Mouse (Mus musculus): ENCODE data around the gene Pabpc1l.

DNA sequence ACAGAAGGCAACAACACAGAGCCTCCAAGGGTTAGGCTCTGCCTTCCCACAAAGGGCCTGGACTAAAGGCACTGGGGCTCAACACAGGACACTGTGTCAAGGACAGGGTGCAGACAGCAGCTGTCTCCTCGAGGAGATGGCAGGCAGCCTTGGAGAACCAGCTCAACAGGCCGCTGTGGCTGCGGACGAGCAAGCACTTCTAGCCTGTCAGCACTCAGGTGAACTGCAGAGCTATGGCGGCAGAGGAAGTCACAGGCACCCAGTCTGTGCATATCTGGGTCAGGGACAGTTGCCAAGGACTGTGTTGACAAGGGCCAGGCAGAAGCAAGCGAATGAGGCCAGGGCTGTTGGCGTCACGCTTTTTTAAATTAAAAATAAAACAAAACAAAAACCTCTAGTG, 28.5 kb downstream of the Pabpc1l start:
- no peak for TF ChIP-seq POLR2A (IDR thresholded peaks at IDR 0.05; ENCODE audit: borderline replicate concordance, extremely low read depth, insufficient read depth, insufficient read length, poor library complexity, severe bottlenecking)
- no peak for TF ChIP-seq CTCF (IDR thresholded peaks at IDR 0.05; ENCODE audit: borderline replicate concordance, extremely low read depth, insufficient read depth, insufficient read length)

All from brain, embryonic 14.5 days (tissue).